Mouse (Mus musculus) cerebellum, adult 8-10 months (tissue): ENCODE measurements around the gene Cd200r4.
"Not testable (repeated sequence)": the region's sequence is repeated elsewhere in the genome, so short reads cannot be mapped to it uniquely, and the experiment has no call there.

ENCODE experiments used
- DNase-seq: peaks from one replicate; pipeline ENCODE4 v3.0.0; 2022

Gene Cd200r4

GRCm38 (mm10) chr16:44811544-44811943 lies at the start of gene Cd200r4:
TSS of gene Cd200r4 (plus strand) at chr16:44811733.
- no peak for DNase-seq

GRCm38 (mm10) chr16:44761811-44762210 lies 49.7 kb upstream of the Cd200r4 start:
- DNase-seq: no peak

GRCm38 (mm10) chr16:44765555-44766319 lies 45.8 kb upstream of the Cd200r4 start, which contains the start of gene Cd200r1:
TSS of gene Cd200r1 (plus strand) at chr16:44765736.
- no peak for DNase-seq

- DNase-seq: no peak
These were observed 45.1 kb upstream of the Cd200r4 start for GRCm38 (mm10) chr16:44766320-44766892.

- no peak for DNase-seq
These were observed 44.0 kb upstream of the Cd200r4 start for GRCm38 (mm10) chr16:44767506-44767905.

- DNase-seq: no peak
These were observed 43.6 kb upstream of the Cd200r4 start for GRCm38 (mm10) chr16:44767967-44768366.

- no peak for DNase-seq
These were observed 39.0 kb upstream of the Cd200r4 start for GRCm38 (mm10) chr16:44772577-44772976.

GRCm38 (mm10) chr16:44773673-44774072 lies 37.9 kb upstream of the Cd200r4 start:
- no peak for DNase-seq

- no peak for DNase-seq
These were observed 37.3 kb upstream of the Cd200r4 start for GRCm38 (mm10) chr16:44774201-44774600.

GRCm38 (mm10) chr16:44778538-44779147 lies 32.9 kb upstream of the Cd200r4 start:
- no peak for DNase-seq

- DNase-seq: no peak
These were observed 32.0 kb upstream of the Cd200r4 start for GRCm38 (mm10) chr16:44779494-44779893.

- no peak for DNase-seq
These were observed 30.8 kb upstream of the Cd200r4 start for GRCm38 (mm10) chr16:44780751-44781150.

GRCm38 (mm10) chr16:44786934-44787333 lies 24.6 kb upstream of the Cd200r4 start:
- DNase-seq: no peak

GRCm38 (mm10) chr16:44794416-44794815 lies 17.1 kb upstream of the Cd200r4 start:
- DNase-seq: no peak

GRCm38 (mm10) chr16:44805976-44806375 lies 5.6 kb upstream of the Cd200r4 start:
- no peak for DNase-seq

GRCm38 (mm10) chr16:44810223-44810622 lies 1.3 kb upstream of the Cd200r4 start:
- DNase-seq: not testable (repeated sequence)

- no peak for DNase-seq
These were observed 1.0 kb downstream of the Cd200r4 start for GRCm38 (mm10) chr16:44812468-44813065.

- no peak for DNase-seq
These were observed 6.5 kb downstream of the Cd200r4 start for GRCm38 (mm10) chr16:44818010-44818409.

- no peak for DNase-seq
These were observed 9.0 kb downstream of the Cd200r4 start for GRCm38 (mm10) chr16:44820545-44820944.

GRCm38 (mm10) chr16:44832286-44832685 lies 20.8 kb downstream of the Cd200r4 start:
- no peak for DNase-seq

GRCm38 (mm10) chr16:44833189-44833588 lies 21.7 kb downstream of the Cd200r4 start:
- DNase-seq: not testable (repeated sequence)

GRCm38 (mm10) chr16:44866797-44867196 lies 55.3 kb downstream of the Cd200r4 start, which contains the start of gene Cd200r2:
TSS of gene Cd200r2 (plus strand) at chr16:44867097.
- DNase-seq: no peak

- no peak for DNase-seq
These were observed 63.6 kb downstream of the Cd200r4 start for GRCm38 (mm10) chr16:44875178-44875577.
